Mouse (Mus musculus): ENCODE data around the gene Epb41l4b.

GRCm38 (mm10) chr4:56963687-56964086 lies 179.6 kb downstream of the Epb41l4b start:
- no peak for TF ChIP-seq POLR2A (IDR thresholded peaks at IDR 0.05; ENCODE audit: control insufficient read depth, extremely low read depth, insufficient read depth, low read length, poor library complexity)
- TF ChIP-seq CTCF (IDR thresholded peaks at IDR 0.05; ENCODE audit: borderline replicate concordance, control insufficient read depth, extremely low read depth, insufficient read depth, low read length, poor library complexity), result no peak

Measured in thymus, adult 2 months (tissue).